Mouse (Mus musculus): ENCODE results near the gene Nfasc. TPM values are rescaled to one million over a fixed set of nuclear protein-coding genes. Genes with fewer than 3 reads are reported as not detected.

The Nfasc gene
- polyA plus RNA-seq, 1 experiment = not detected

GRCm38 (mm10) chr1:132518621-132519020, 223.0 kb downstream of the Nfasc start:
- Histone ChIP-seq H3K4me1 (ENCODE audit: control insufficient read depth) (no peaks in the 10 kb centered on the region), H3K27me3 (ENCODE audit: control insufficient read depth) (peaks cover 3% of the 10 kb centered on the region; the same call in 1 of the 2 replicates), H3K9me3 (ENCODE audit: control insufficient read depth, low read length) (no peaks in the 10 kb centered on the region), H3K4me3 (replicated peaks) (no peak overlapping the region), H3K36me3 (ENCODE audit: control insufficient read depth) (no peaks in the 10 kb centered on the region)
- TF ChIP-seq GATA1 (IDR thresholded peaks at IDR 0.05; ENCODE audit: low read length) (no peak), TAL1 (IDR thresholded peaks at IDR 0.05; ENCODE audit: low read length) (no peak)

- Histone ChIP-seq H3K36me3 (ENCODE audit: control insufficient read depth) (no peaks in the 10 kb centered on the region), H3K4me1 (ENCODE audit: control insufficient read depth) (no peaks in the 10 kb centered on the region), H3K4me3 (replicated peaks) (no peak overlapping the region), H3K27me3 (ENCODE audit: control insufficient read depth) (peaks cover 3% of the 10 kb centered on the region; the same call in 1 of the 2 replicates), H3K9me3 (ENCODE audit: control insufficient read depth, low read length) (no peaks in the 10 kb centered on the region)
- no peak for TF ChIP-seq TAL1 (IDR thresholded peaks at IDR 0.05; ENCODE audit: low read length)
- no peak for TF ChIP-seq GATA1 (IDR thresholded peaks at IDR 0.05; ENCODE audit: low read length)
Measured at GRCm38 (mm10) chr1:132516776-132517175, 224.8 kb downstream of the Nfasc start.

- H3K36me3 ChIP-seq (ENCODE audit: control insufficient read depth) = no peaks in the 10 kb centered on the region
- peaks cover 3% of the 10 kb centered on the region for H3K27me3 ChIP-seq (ENCODE audit: control insufficient read depth)
- TF ChIP-seq GATA1 (IDR thresholded peaks at IDR 0.05; ENCODE audit: low read length) (no peak), TAL1 (IDR thresholded peaks at IDR 0.05; ENCODE audit: low read length) (no peak)
- no peaks in the 10 kb centered on the region for H3K4me1 ChIP-seq (ENCODE audit: control insufficient read depth)
- no peak overlapping the region for H3K4me3 ChIP-seq (replicated peaks)
- no peaks in the 10 kb centered on the region for H3K9me3 ChIP-seq (ENCODE audit: control insufficient read depth, low read length)
Measured at GRCm38 (mm10) chr1:132515339-132515738, 226.3 kb downstream of the Nfasc start.

Other genes with a start within 250 kb of the Nfasc start
- 0.04 TPM in 2 replicates for gene Tmem81, start 235.6 kb downstream of the Nfasc start, polyA plus RNA-seq (2012)
- 0.01 TPM in 1 of 2 replicates, not detected in the other for gene Cntn2, start 198.5 kb downstream of the Nfasc start, polyA plus RNA-seq (2012)
- gene Lrrn2, start 138.5 kb upstream of the Nfasc start, polyA plus RNA-seq (2012) = not detected in 2 replicates

Measured in erythroblast, embryonic 14.5 days (primary cell).